Mouse (Mus musculus): Measurements from ENCODE around the gene Farp1. TPM values are rescaled to one million over a fixed set of nuclear protein-coding genes. Genes with fewer than 3 reads are reported as not detected.

Gene Farp1
- polyA plus RNA-seq, 1 experiment from 2014 or later = 29.1 TPM

DNA sequence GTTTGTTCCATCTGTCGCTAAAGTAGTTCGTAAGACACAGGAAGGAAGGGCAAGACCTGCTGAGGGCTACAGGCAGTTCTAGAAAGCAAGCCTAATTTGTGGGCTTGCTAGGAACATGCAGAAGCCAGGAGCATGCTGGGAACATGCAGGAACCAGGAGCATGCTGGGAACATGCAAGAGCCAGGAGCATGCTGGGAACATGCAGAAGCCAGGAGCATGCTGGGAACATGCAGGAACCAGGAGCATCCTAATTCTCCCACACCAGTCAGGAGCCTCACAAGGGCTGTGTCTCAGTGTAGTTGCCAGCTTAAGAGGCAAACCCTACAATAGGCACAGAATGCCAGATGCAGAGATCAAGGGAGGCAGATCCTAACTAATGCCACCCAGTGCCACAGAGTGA, 291.4 kb downstream of the Farp1 start:
- no peak for ATAC-seq (ENCODE audit: insufficient number of reproducible peaks, low FRiP score, low TSS enrichment, low read depth)
- Histone ChIP-seq H3K4me3 (no peak overlapping the region), H3K36me3 (no peaks in the 10 kb centered on the region), H3K4me1 (peaks cover 35% of the 10 kb centered on the region), H3K9me3 (no peaks in the 10 kb centered on the region), H3K9ac (no peak overlapping the region), H3K4me2 (no peak overlapping the region), H3K27ac (no peak overlapping the region), H3K27me3 (no peaks in the 10 kb centered on the region)
- whole genome bisulfite sequencing = 81% methylated on average over 2 of the region's 2 CpGs

DNA sequence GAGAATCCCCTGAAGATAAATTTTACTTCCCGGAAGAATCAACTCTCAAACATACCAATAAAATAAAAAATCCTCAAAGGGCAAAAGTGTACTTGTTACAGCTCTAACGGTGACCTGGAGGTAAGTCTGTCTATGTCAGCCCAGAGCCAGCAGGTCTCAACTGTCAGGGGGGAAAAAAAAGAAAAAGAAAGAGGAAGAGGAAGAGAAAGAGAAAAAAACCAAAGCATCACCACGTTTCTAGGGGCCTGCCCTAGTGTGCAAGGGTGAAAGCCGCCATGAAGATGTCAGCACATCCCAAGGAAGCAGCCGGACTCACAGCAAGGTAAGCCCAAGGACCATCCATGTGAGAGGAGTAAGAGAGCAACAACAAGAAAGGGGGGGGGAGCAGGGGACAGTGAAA, 293.9 kb downstream of the Farp1 start:
- Histone ChIP-seq H3K9me3 (no peaks in the 10 kb centered on the region), H3K4me2 (no peak overlapping the region), H3K9ac (no peak overlapping the region), H3K4me3 (no peak overlapping the region), H3K36me3 (no peaks in the 10 kb centered on the region), H3K27ac (no peak overlapping the region), H3K27me3 (no peaks in the 10 kb centered on the region), H3K4me1 (peaks cover 23% of the 10 kb centered on the region)
- WGBS = 68% methylated on average over 5 of the region's 5 CpGs
- no peak for ATAC-seq (ENCODE audit: insufficient number of reproducible peaks, low FRiP score, low TSS enrichment, low read depth)

DNA sequence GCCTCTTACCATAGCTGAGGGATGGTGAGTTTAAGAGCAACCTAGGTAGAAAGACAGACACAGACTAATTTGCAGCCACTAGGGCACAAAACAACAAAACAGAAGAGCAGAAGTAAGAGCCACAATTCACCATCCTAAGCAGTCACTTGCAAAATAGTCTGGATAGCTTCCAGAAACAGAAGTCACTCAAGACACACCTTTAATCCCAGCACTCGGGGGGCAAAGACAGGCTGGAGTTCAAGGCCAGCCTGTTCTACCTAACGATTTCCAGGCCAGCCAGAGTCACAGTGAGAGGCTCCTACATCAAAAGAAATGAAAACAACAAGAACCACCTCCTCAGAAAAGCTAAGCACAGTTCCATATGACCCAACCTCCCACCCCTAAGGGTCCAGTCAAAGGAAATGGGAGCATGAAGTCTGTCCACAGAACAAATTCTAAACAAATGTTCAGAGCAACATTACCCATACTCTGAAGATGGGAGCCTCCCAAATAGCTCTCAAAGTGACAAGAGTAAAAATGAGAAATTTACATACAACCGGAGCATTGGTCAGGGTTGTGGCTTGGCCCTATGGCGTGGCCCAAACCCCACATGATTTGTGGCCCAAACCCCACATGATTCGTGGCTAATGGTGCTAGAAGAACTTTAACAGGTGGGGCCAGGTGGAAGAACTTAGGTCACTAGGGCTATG, 294.5 kb downstream of the Farp1 start:
- no peak for ATAC-seq (ENCODE audit: insufficient number of reproducible peaks, low FRiP score, low TSS enrichment, low read depth)
- Histone ChIP-seq H3K27me3 (no peaks in the 10 kb centered on the region), H3K4me3 (no peak overlapping the region), H3K9me3 (no peaks in the 10 kb centered on the region), H3K27ac (no peak overlapping the region), H3K9ac (no peak overlapping the region), H3K4me2 (no peak overlapping the region), H3K36me3 (0 out of 2 replicates have a peak, but pooled peaks cover 3% of the 10 kb centered on the region), H3K4me1 (peaks cover 21% of the 10 kb centered on the region)
- 55% methylated on average over 5 of the region's 5 CpGs for WGBS

DNA sequence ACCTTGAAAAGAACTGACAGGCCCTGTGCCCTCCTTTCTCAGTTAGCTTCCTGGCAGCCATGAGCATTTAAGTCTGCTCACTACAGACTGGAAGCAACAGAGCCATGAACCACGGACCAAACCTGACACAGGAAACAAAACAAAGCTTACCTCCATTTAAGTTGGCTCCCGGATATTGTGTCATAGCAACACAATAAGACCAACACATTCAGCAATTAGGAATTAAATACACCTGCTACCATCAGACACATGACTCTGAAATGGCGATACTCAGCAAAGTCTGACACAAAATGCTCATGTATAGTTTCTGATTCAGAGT, 295.0 kb downstream of the Farp1 start:
- H3K27ac ChIP-seq = no peak overlapping the region
- no peaks in the 10 kb centered on the region for H3K9me3 ChIP-seq
- no peak for ATAC-seq (ENCODE audit: insufficient number of reproducible peaks, low FRiP score, low TSS enrichment, low read depth)
- no peak overlapping the region for H3K4me2 ChIP-seq
- 0 out of 2 replicates have a peak, but pooled peaks cover 8% of the 10 kb centered on the region for H3K36me3 ChIP-seq
- peaks cover 17% of the 10 kb centered on the region for H3K4me1 ChIP-seq
- no peak overlapping the region for H3K9ac ChIP-seq
- H3K27me3 ChIP-seq = no peaks in the 10 kb centered on the region
- H3K4me3 ChIP-seq = no peak overlapping the region
- WGBS = 82% methylated on average over 3 of the region's 3 CpGs

Other genes with a start within 250 kb of the Farp1 start
- 69.4 and 74.7 TPM in 2 replicates for gene Ipo5, start 124.0 kb upstream of the Farp1 start, polyA plus RNA-seq (2015; fragmentation: Nextera tagmentation; extraction: Ambion mirVana)